Mouse (Mus musculus) central nervous system, embryonic 11.5 days (tissue): Measurements from ENCODE around the gene Btg1. TPM values are rescaled to one million over a fixed set of nuclear protein-coding genes. Genes with fewer than 3 reads are reported as not detected.

Source experiments
- polyA plus RNA-seq: library from polyadenylated mRNA; depleted of rRNA; stranded (reverse); fragments of >200 nt; gene quantifications from 2 replicates; pipeline ENCODE4 v1.2.3, GENCODE M21; 2012; rRNA removed

Btg1 gene
- 32.2 and 39.6 TPM in 2 replicates for polyA plus RNA-seq

DNA sequence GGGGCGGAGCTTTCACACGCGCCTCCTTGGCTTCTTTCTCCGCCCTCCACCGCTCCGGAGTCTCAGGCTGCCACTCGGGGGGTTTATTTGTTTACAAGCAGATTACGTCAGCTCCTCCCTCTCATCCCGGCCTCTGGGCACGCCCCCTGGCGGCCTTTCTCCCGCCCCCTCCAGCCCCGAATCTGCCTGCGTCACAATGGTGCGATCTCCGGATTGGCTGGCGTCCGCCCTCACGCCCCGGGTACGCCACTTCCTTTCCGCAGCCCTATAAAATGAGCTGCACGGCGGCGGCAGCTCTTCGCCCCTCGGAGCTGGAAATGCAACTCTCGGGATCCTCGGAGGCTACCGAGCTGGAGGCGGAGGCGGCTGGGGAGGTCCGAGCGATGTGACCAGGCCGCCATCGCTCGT, at the start of gene Btg1:
TSS of gene Btg1 (plus strand) at position 298 of the 408 bp plus-strand sequence.

